Mouse (Mus musculus) neural tube, embryonic 11.5 days (tissue): ENCODE results near the gene Krt90. TPM values are rescaled to one million over a fixed set of nuclear protein-coding genes. Genes with fewer than 3 reads are reported as not detected.

ENCODE experiments used
- ATAC-seq: fragments of 200-750 bp; cut with Nextera tagmentation; 2 replicates; pipeline ENCODE4 v1.8.0; 2017; ENCODE audit warnings: moderate number of reproducible peaks, mild to moderate bottlenecking, moderate TSS enrichment, moderate library complexity; ENCODE audit not compliant: insufficient read depth, low FRiP score, low TSS enrichment
- DNase-seq: peaks from one replicate; pipeline ENCODE4 v3.0.0-alpha.2; 2015; ENCODE audit warnings: low spot score
- H3K27ac ChIP-seq: fragments of 300-500 bp; sonication (generic); 2 replicates; pipeline ENCODE4 v1.5.1; 2014; ENCODE audit warnings: low read depth, mild to moderate bottlenecking, low read length
- H3K27me3 ChIP-seq: fragments of 300-500 bp; sonication (generic); 2 replicates; pipeline ENCODE4 v1.6.1; 2014; ENCODE audit warnings: mild to moderate bottlenecking, low read length, mixed read lengths; ENCODE audit not compliant: control insufficient read depth, insufficient read depth
- H3K36me3 ChIP-seq: fragments of 300-500 bp; sonication (generic); 2 replicates; pipeline ENCODE4 v1.6.1; 2014; ENCODE audit warnings: mild to moderate bottlenecking, low read length, moderate library complexity, mixed read lengths; ENCODE audit not compliant: control insufficient read depth, insufficient read depth
- H3K4me1 ChIP-seq: fragments of 300-500 bp; sonication (generic); 2 replicates; pipeline ENCODE4 v1.6.1; 2014; ENCODE audit warnings: low read length, mixed read lengths; ENCODE audit not compliant: control insufficient read depth, insufficient read depth
- H3K4me2 ChIP-seq: fragments of 300-500 bp; sonication (generic); 2 replicates; pipeline ENCODE4 v1.6.1; 2014; ENCODE audit warnings: low read depth, mild to moderate bottlenecking, moderate library complexity
- H3K4me3 ChIP-seq: fragments of 300-500 bp; sonication (generic); 2 replicates; pipeline ENCODE4 v1.5.1; 2014; ENCODE audit warnings: low read depth, low read length
- H3K9ac ChIP-seq: fragments of 300-500 bp; sonication (generic); 2 replicates; pipeline ENCODE4 v1.6.1; 2014; ENCODE audit warnings: mild to moderate bottlenecking, low read length
- H3K9me3 ChIP-seq: fragments of 300-500 bp; sonication (generic); 2 replicates; pipeline ENCODE4 v1.6.1; 2016; ENCODE audit warnings: low read length; ENCODE audit not compliant: control insufficient read depth
- WGBS: fragments of 180-500 bp; shearing (Covaris S2); extraction: QIAGEN DNeasy Blood & Tissue Kit; methylation state at CpG from one replicate; pipeline ENCODE4 v1.1.7; 2014; 5-methylcytosine and 5-hydroxymethylcytosine counted together
- polyA plus RNA-seq: library from polyadenylated mRNA; unstranded; fragments of >200 nt; fragmentation: Nextera tagmentation; extraction: Ambion mirVana; gene quantifications from 2 replicates; pipeline ENCODE4 v1.2.1, GENCODE M21; 2014

Krt90 gene
- 0.37 and 0.85 TPM in 2 replicates for polyA plus RNA-seq

GRCm38 (mm10) chr15:101562850-101563249, at the start of gene Krt90:
Krt90 (minus strand) TSS chr15:101562950.
- no peak within 1 kb of the TSS for H3K4me3 ChIP-seq
- no peak within 1 kb of the TSS for H3K4me2 ChIP-seq
- no peak within 1 kb of the TSS for H3K27ac ChIP-seq
- H3K9me3 ChIP-seq = no peaks in the 10 kb centered on the region
- ATAC-seq (no peak), DNase-seq (no peak)
- 75% methylated on average over 5 of the region's 5 CpGs for WGBS
- H3K27me3 ChIP-seq = no peaks in the 10 kb centered on the region
- H3K9ac ChIP-seq = no peak within 1 kb of the TSS
- peaks cover 4% of the 10 kb centered on the region; the same call in 1 of the 2 replicates for H3K4me1 ChIP-seq
- H3K36me3 ChIP-seq = no peaks in the 10 kb centered on the region

GRCm38 (mm10) chr15:101599123-101599522, 36.4 kb upstream of the Krt90 start:
- no peaks in the 10 kb centered on the region for H3K4me1 ChIP-seq
- DNase-seq (no peak), ATAC-seq (no peak)
- H3K9me3 ChIP-seq = no peaks in the 10 kb centered on the region
- H3K9ac ChIP-seq = no peak overlapping the region
- H3K27ac ChIP-seq = no peak overlapping the region
- 68% methylated on average over 6 of the region's 6 CpGs for WGBS
- no peak overlapping the region for H3K4me3 ChIP-seq
- no peaks in the 10 kb centered on the region for H3K27me3 ChIP-seq
- no peaks in the 10 kb centered on the region for H3K36me3 ChIP-seq
- no peak overlapping the region for H3K4me2 ChIP-seq

- 84% methylated on average over 10 of the region's 10 CpGs for WGBS
- H3K4me3 ChIP-seq = no peak overlapping the region
- no peak overlapping the region for H3K27ac ChIP-seq
- no peaks in the 10 kb centered on the region for H3K27me3 ChIP-seq
- H3K4me1 ChIP-seq = no peaks in the 10 kb centered on the region
- no peak overlapping the region for H3K4me2 ChIP-seq
- H3K9ac ChIP-seq = no peak overlapping the region
- H3K9me3 ChIP-seq = no peaks in the 10 kb centered on the region
- DNase-seq (no peak), ATAC-seq (no peak)
- H3K36me3 ChIP-seq = no peaks in the 10 kb centered on the region
These were observed 25.5 kb upstream of the Krt90 start for GRCm38 (mm10) chr15:101588216-101588615.

- no peak overlapping the region for H3K27ac ChIP-seq
- no peaks in the 10 kb centered on the region for H3K27me3 ChIP-seq
- no peak overlapping the region for H3K4me3 ChIP-seq
- H3K9ac ChIP-seq = no peak overlapping the region
- H3K4me1 ChIP-seq = no peaks in the 10 kb centered on the region
- DNase-seq = no peak
- no peak overlapping the region for H3K4me2 ChIP-seq
- ATAC-seq = no peak
- WGBS = 37% methylated on average over 2 of the region's 2 CpGs
- no peaks in the 10 kb centered on the region for H3K9me3 ChIP-seq
- H3K36me3 ChIP-seq = no peaks in the 10 kb centered on the region
These were observed 21.7 kb upstream of the Krt90 start for GRCm38 (mm10) chr15:101584456-101584855.

GRCm38 (mm10) chr15:101583211-101583965, 20.6 kb upstream of the Krt90 start:
- Histone ChIP-seq H3K4me2 (no peak overlapping the region), H3K9me3 (no peaks in the 10 kb centered on the region), H3K36me3 (no peaks in the 10 kb centered on the region), H3K4me1 (no peaks in the 10 kb centered on the region), H3K27me3 (no peaks in the 10 kb centered on the region), H3K4me3 (no peak overlapping the region), H3K27ac (no peak overlapping the region), H3K9ac (no peak overlapping the region)
- DNase-seq (no peak), ATAC-seq (no peak)
- WGBS = 85% methylated on average over 8 of the region's 8 CpGs

GRCm38 (mm10) chr15:101581701-101582100, 19.0 kb upstream of the Krt90 start:
- H3K27ac ChIP-seq = no peak overlapping the region
- no peak overlapping the region for H3K9ac ChIP-seq
- no peak overlapping the region for H3K4me2 ChIP-seq
- no peaks in the 10 kb centered on the region for H3K9me3 ChIP-seq
- DNase-seq (no peak), ATAC-seq (no peak)
- no peak overlapping the region for H3K4me3 ChIP-seq
- H3K27me3 ChIP-seq = no peaks in the 10 kb centered on the region
- no peaks in the 10 kb centered on the region for H3K4me1 ChIP-seq
- WGBS = 87% methylated on average over 3 of the region's 3 CpGs
- H3K36me3 ChIP-seq = no peaks in the 10 kb centered on the region

- WGBS = 89% methylated on average over 5 of the region's 5 CpGs
- Histone ChIP-seq H3K27me3 (no peaks in the 10 kb centered on the region), H3K4me3 (no peak overlapping the region), H3K27ac (no peak overlapping the region), H3K9me3 (no peaks in the 10 kb centered on the region), H3K36me3 (no peaks in the 10 kb centered on the region), H3K4me1 (no peaks in the 10 kb centered on the region), H3K4me2 (no peak overlapping the region), H3K9ac (no peak overlapping the region)
- no peak for ATAC-seq
- no peak for DNase-seq
These were observed 12.8 kb upstream of the Krt90 start for GRCm38 (mm10) chr15:101575506-101575905.

- Histone ChIP-seq H3K4me1 (no peaks in the 10 kb centered on the region), H3K27me3 (no peaks in the 10 kb centered on the region), H3K36me3 (no peaks in the 10 kb centered on the region), H3K4me2 (no peak within 1 kb of the TSS), H3K27ac (no peak within 1 kb of the TSS), H3K9me3 (no peaks in the 10 kb centered on the region), H3K4me3 (no peak within 1 kb of the TSS), H3K9ac (no peak within 1 kb of the TSS)
- DNase-seq (no peak), ATAC-seq (no peak)
- WGBS = 70% methylated on average over 15 of the region's 15 CpGs
These were observed 11.1 kb upstream of the Krt90 start, which contains the start of gene Krt75 for GRCm38 (mm10) chr15:101573796-101574345. Krt75 (minus strand) TSS chr15:101573904.

GRCm38 (mm10) chr15:101567780-101568179, 5.0 kb upstream of the Krt90 start:
- Histone ChIP-seq H3K4me2 (no peak overlapping the region), H3K4me1 (no peaks in the 10 kb centered on the region), H3K9ac (no peak overlapping the region), H3K9me3 (no peaks in the 10 kb centered on the region), H3K36me3 (no peaks in the 10 kb centered on the region), H3K27me3 (no peaks in the 10 kb centered on the region), H3K27ac (no peak overlapping the region), H3K4me3 (no peak overlapping the region)
- DNase-seq = no peak
- 55% methylated on average over 7 of the region's 7 CpGs for WGBS
- ATAC-seq = no peak
